Mouse (Mus musculus) heart, embryonic 16.5 days (tissue): ENCODE measurements at regions not wholly inside any gene's neighbourhood (a gene's known extent, or its start where the extent isn't known, plus 50 kb on each side); places are given as distances from the start of the nearest gene placed in this dataset.
A peak's percentile ranks its signal among the peaks of the same experiment; 100 is the strongest.

Experiments used
- ATAC-seq: fragments of 200-750 bp; cut with Nextera tagmentation; replicated peaks from 2 replicates; pipeline ENCODE4 v1.8.0; 2017; ENCODE audit warnings: moderate number of reproducible peaks; ENCODE audit not compliant: insufficient read depth, low FRiP score; ENCODE audit errors: extremely low read depth
- H3K27ac ChIP-seq: fragments of 300-500 bp; sonication (generic); 2 replicates; pipeline ENCODE4 v1.5.1; 2014; ENCODE audit warnings: mild to moderate bottlenecking, low read length, control low read depth, moderate library complexity
- H3K27me3 ChIP-seq: fragments of 300-500 bp; sonication (generic); 2 replicates; pipeline ENCODE4 v1.6.1; 2014; ENCODE audit warnings: low read length, mixed read lengths; ENCODE audit not compliant: control insufficient read depth, insufficient read depth
- H3K36me3 ChIP-seq: fragments of 300-500 bp; sonication (generic); 2 replicates; pipeline ENCODE4 v1.6.1; 2014; ENCODE audit not compliant: control insufficient read depth, insufficient read depth
- H3K4me1 ChIP-seq: fragments of 300-500 bp; sonication (generic); 2 replicates; pipeline ENCODE4 v1.6.1; 2014; ENCODE audit warnings: low read length, mixed read lengths; ENCODE audit not compliant: control insufficient read depth, insufficient read depth
- H3K4me2 ChIP-seq: fragments of 300-500 bp; sonication (generic); 2 replicates; pipeline ENCODE4 v1.6.1; 2014; ENCODE audit warnings: low read depth, mild to moderate bottlenecking, control low read depth, low read length
- H3K4me3 ChIP-seq: fragments of 300-500 bp; sonication (generic); 2 replicates; pipeline ENCODE4 v1.5.1; 2014; ENCODE audit warnings: mild to moderate bottlenecking, control low read depth, low read length
- H3K9ac ChIP-seq: fragments of 300-500 bp; sonication (generic); 2 replicates; pipeline ENCODE4 v1.6.1; 2014; ENCODE audit warnings: low read length, control low read depth
- H3K9me3 ChIP-seq: fragments of 300-500 bp; sonication (generic); replicated peaks from 2 replicates; pipeline ENCODE4 v1.6.1; 2016; ENCODE audit warnings: low read length; ENCODE audit not compliant: control insufficient read depth
- WGBS: fragments of 180-500 bp; shearing (Covaris S2); extraction: QIAGEN DNeasy Blood & Tissue Kit; methylation state at CpG from one replicate; pipeline ENCODE4 v1.1.7; 2014; 5-methylcytosine and 5-hydroxymethylcytosine counted together

- Histone ChIP-seq H3K4me2 (peak overlapping the region; percentile 29; the same call in 1 of the 2 replicates), H3K9ac (no peak overlapping the region), H3K4me3 (no peak overlapping the region), H3K9me3 (no peaks in the 10 kb centered on the region), H3K27me3 (no peaks in the 10 kb centered on the region), H3K27ac (no peak overlapping the region), H3K36me3 (no peaks in the 10 kb centered on the region), H3K4me1 (peaks cover 8% of the 10 kb centered on the region)
- no peak for ATAC-seq
- WGBS: 51% methylated on average over 10 of the region's 10 CpGs
Measured at GRCm38 (mm10) chr13:47869670-47870532, 391.1 kb upstream of the Id4 start.

GRCm38 (mm10) chr13:47872645-47873044 is 388.4 kb upstream of the Id4 start:
- no peak overlapping the region for H3K4me3 ChIP-seq
- H3K27me3 ChIP-seq: no peaks in the 10 kb centered on the region
- H3K9ac ChIP-seq: no peak overlapping the region
- no peaks in the 10 kb centered on the region for H3K36me3 ChIP-seq
- H3K9me3 ChIP-seq: no peaks in the 10 kb centered on the region
- H3K27ac ChIP-seq: no peak overlapping the region
- H3K4me1 ChIP-seq: peaks cover 8% of the 10 kb centered on the region
- ATAC-seq: no peak
- 42% methylated on average over 11 of the region's 11 CpGs for WGBS
- H3K4me2 ChIP-seq: no peak overlapping the region

- WGBS: 84% methylated on average over 4 of the region's 4 CpGs
- no peak for ATAC-seq
- H3K4me2 ChIP-seq: no peak overlapping the region
- H3K4me1 ChIP-seq: no peaks in the 10 kb centered on the region
- no peak overlapping the region for H3K27ac ChIP-seq
- no peaks in the 10 kb centered on the region for H3K27me3 ChIP-seq
- H3K9ac ChIP-seq: no peak overlapping the region
- H3K9me3 ChIP-seq: no peaks in the 10 kb centered on the region
- no peaks in the 10 kb centered on the region for H3K36me3 ChIP-seq
- no peak overlapping the region for H3K4me3 ChIP-seq
Measured at GRCm38 (mm10) chr13:47892569-47892968, 368.5 kb upstream of the Id4 start.

GRCm38 (mm10) chr13:47894331-47894730 is 366.7 kb upstream of the Id4 start:
- 55% methylated on average over 1 of the region's 1 CpGs for WGBS
- H3K4me1 ChIP-seq: no peaks in the 10 kb centered on the region

GRCm38 (mm10) chr13:47895256-47895655 is 365.8 kb upstream of the Id4 start:
- H3K36me3 ChIP-seq: no peaks in the 10 kb centered on the region
- no peak overlapping the region for H3K27ac ChIP-seq
- no peak overlapping the region for H3K4me2 ChIP-seq
- H3K4me3 ChIP-seq: no peak overlapping the region
- H3K9me3 ChIP-seq: peaks cover 5% of the 10 kb centered on the region; the same call in 1 of the 2 replicates
- H3K9ac ChIP-seq: no peak overlapping the region
- no peaks in the 10 kb centered on the region for H3K27me3 ChIP-seq
- 68% methylated on average over 6 of the region's 6 CpGs for WGBS
- H3K4me1 ChIP-seq: no peaks in the 10 kb centered on the region
- no peak for ATAC-seq

More at GRCm38 (mm10) chr13:47894331-47894730, 366.7 kb upstream of the Id4 start:
- Histone ChIP-seq H3K27me3 (no peaks in the 10 kb centered on the region), H3K9ac (no peak overlapping the region), H3K36me3 (no peaks in the 10 kb centered on the region), H3K4me3 (no peak overlapping the region), H3K27ac (no peak overlapping the region), H3K4me2 (no peak overlapping the region), H3K9me3 (peaks cover 5% of the 10 kb centered on the region; the same call in 1 of the 2 replicates)
- no peak for ATAC-seq

GRCm38 (mm10) chr13:47896646-47897045 is 364.4 kb upstream of the Id4 start:
- Histone ChIP-seq H3K27me3 (no peaks in the 10 kb centered on the region), H3K4me1 (no peaks in the 10 kb centered on the region), H3K36me3 (no peaks in the 10 kb centered on the region), H3K4me2 (no peak overlapping the region), H3K27ac (no peak overlapping the region), H3K9me3 (peaks cover 5% of the 10 kb centered on the region; the same call in 1 of the 2 replicates), H3K4me3 (no peak overlapping the region), H3K9ac (no peak overlapping the region)
- no peak for ATAC-seq
- 85% methylated on average over 4 of the region's 4 CpGs for WGBS

GRCm38 (mm10) chr13:47909851-47910530 is 351.0 kb upstream of the Id4 start:
- no peaks in the 10 kb centered on the region for H3K27me3 ChIP-seq
- H3K9ac ChIP-seq: no peak overlapping the region
- no peak overlapping the region for H3K27ac ChIP-seq
- ATAC-seq: no peak
- H3K4me2 ChIP-seq: no peak overlapping the region
- no peaks in the 10 kb centered on the region for H3K9me3 ChIP-seq
- no peaks in the 10 kb centered on the region for H3K4me1 ChIP-seq
- H3K36me3 ChIP-seq: no peaks in the 10 kb centered on the region
- H3K4me3 ChIP-seq: no peak overlapping the region
- 77% methylated on average over 9 of the region's 9 CpGs for WGBS

GRCm38 (mm10) chr13:47910531-47910910 is 350.5 kb upstream of the Id4 start:
- no peaks in the 10 kb centered on the region for H3K27me3 ChIP-seq
- H3K9ac ChIP-seq: no peak overlapping the region
- 69% methylated on average over 3 of the region's 3 CpGs for WGBS
- no peak overlapping the region for H3K4me3 ChIP-seq
- H3K36me3 ChIP-seq: no peaks in the 10 kb centered on the region
- no peak overlapping the region for H3K4me2 ChIP-seq
- no peak for ATAC-seq
- no peaks in the 10 kb centered on the region for H3K4me1 ChIP-seq
- H3K27ac ChIP-seq: no peak overlapping the region
- H3K9me3 ChIP-seq: no peaks in the 10 kb centered on the region

GRCm38 (mm10) chr13:47916456-47916855 is 344.6 kb upstream of the Id4 start:
- no peak overlapping the region for H3K27ac ChIP-seq
- H3K4me2 ChIP-seq: no peak overlapping the region
- WGBS: 76% methylated on average over 8 of the region's 8 CpGs
- no peaks in the 10 kb centered on the region for H3K36me3 ChIP-seq
- H3K4me1 ChIP-seq: 0 out of 2 replicates have a peak, but pooled peaks cover 3% of the 10 kb centered on the region
- no peak for ATAC-seq
- H3K4me3 ChIP-seq: no peak overlapping the region
- H3K9ac ChIP-seq: no peak overlapping the region
- peaks cover 3% of the 10 kb centered on the region; the same call in 1 of the 2 replicates for H3K9me3 ChIP-seq
- no peaks in the 10 kb centered on the region for H3K27me3 ChIP-seq
